Mouse (Mus musculus) kidney, adult 18-20 months (tissue): Measurements from ENCODE around the gene Oas3.
A peak's percentile ranks its signal among the peaks of the same experiment; 100 is the strongest.

Source experiments
- DNase-seq: peaks from one replicate; pipeline ENCODE4 v3.0.0; 2021

The Oas3 gene

DNA sequence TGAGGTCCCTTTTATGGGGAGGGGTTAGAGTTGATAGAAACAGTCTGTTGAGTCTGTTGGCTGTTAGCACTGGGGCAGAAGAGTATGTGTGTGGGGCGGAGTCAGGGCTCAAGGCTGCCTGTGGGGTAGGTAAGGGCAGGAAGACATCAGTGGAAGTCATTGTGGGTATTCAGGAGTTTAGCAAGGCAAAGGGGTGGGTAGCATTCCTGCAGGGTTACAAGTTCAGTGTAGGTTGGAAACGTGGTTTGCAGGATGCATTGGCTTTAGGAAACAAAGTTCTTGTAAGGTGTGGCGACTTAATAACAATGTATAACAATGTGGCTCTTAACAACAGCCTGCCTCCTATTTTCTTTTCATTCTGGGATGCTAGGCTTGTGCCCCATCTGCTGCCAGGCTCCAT lies 26.3 kb downstream of the Oas3 start:
- DNase-seq, result no peak

- DNase-seq, result no peak
Measured at GRCm38 (mm10) chr5:120749688-120750087, 27.8 kb downstream of the Oas3 start, which contains the start of gene Oas2. Gene Oas2 (minus strand): TSS chr5:120749853.

GRCm38 (mm10) chr5:120746451-120746850 lies 31.0 kb downstream of the Oas3 start:
- DNase-seq, result peak; percentile 17

GRCm38 (mm10) chr5:120742125-120742524 lies 35.3 kb downstream of the Oas3 start:
- peak; percentile 29 for DNase-seq

DNA sequence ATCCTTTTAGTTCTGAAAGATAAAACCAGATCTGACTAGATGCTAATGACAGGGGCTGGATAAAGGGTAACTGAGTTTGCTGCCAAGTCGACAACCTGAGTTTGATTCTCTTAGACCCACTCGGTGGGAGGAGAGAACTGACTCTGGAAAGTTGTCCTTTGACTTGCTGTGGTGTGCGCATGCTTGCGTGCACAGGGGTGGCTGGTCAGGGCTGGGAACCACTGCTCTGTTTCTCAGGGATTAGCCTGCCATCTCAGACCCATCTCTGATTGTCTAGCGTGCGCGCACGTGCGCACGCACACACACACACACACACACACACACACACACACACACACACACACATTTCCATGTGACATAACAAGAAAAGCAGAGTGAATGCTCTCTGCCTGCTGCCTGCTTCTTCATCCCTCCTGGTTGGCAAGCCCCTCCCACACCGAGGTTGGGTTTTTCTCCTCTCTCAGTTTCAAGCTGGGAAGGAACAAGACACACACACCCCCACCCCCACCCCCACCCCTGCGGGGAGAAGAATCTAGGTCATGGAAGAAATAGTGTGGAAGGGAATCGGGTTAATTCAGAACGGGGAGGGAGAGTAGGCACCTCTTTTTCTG lies 43.0 kb downstream of the Oas3 start:
- no peak for DNase-seq

DNA sequence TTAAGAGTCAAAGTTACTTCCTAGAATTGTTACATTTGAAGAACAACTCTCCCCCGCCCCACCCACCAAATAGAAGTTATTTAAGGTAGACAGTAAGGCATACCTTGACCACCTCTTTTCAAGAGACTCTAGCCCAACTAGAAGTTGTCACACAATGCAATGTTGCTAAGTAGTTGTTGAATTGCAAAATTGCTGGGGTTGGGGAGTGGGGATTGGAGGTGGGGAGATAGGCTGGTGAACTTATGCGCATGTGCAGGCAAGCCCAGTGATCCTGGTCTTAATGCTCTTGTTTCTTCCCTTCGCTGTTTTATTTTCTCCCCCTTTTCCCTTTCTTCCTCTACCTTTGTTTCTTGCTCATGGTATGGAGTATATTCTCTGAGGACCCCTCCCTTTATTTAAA lies 43.8 kb downstream of the Oas3 start:
- DNase-seq, result no peak

DNA sequence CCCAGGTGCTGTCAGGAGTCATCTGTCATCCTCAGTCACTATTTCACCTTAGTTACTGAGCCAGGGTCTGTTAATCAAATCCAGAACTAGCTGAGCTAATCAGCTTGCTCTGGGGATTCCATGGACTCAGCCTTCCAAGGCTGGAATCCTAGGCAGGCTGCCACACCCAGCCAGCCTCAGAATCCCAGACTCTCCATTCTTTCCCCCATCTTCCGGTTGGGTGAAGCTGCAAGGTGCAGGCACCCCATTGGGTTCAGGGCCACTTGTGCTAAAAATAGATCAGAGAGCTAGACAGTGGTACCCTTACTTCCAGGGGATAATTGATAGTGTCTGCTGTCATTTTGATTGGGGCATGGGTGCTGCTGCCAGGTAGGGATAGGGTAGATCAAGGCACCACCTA lies 44.7 kb downstream of the Oas3 start:
- DNase-seq, result no peak

GRCm38 (mm10) chr5:120729319-120729718 lies 48.1 kb downstream of the Oas3 start:
- DNase-seq, result no peak

DNA sequence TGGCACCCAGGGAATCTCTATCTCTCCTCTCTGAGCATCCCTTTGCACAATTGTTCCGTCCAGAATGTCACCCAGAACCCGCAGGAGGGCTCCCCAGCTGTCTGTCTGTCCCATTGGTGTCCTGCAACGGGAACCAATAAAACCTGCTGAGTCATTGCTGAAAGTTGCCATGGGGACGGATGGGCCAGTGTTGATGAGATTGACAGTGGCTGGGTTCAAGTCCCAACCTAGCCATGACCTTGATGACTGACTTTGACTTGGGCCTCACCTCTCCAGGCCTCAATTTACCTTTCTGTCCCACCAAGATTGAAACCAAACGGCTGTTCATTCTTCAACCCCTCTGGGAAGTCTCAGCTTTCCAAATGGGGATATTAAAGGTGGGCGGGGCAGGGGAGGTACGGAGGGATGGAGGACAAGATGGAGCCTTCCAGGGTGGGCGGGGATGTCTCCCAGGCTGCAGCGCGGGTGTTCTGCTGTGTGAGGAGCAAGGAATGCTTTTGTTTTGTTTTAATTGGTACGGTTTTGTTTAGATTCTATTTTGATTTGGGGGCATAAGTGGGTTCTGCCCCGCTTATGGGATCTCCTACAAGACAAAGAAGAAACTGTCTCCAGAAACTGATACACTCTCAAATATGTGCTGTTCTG lies 51.5 kb downstream of the Oas3 start:
- DNase-seq, result no peak

DNA sequence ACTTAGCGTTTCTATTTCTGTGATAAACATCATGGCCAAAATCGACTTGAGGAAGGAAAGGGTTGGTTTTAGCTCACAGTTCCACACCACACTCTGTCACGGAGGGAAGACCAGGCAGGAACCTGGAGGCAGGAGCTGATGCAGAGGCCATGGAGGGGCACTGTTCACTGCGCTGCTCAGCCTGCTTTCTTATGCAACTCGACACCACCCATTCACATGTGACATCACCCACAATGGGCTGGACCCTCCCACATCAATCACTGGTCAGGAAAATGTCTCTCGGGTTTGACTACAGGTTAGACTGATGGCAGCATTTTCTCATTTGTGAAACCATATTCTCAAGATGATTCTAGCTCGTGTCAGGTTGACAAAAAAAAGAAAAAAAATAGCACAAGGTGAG lies 56.5 kb downstream of the Oas3 start:
- DNase-seq, result no peak

- DNase-seq, result no peak
Measured at GRCm38 (mm10) chr5:120718600-120719378, 58.7 kb downstream of the Oas3 start.

GRCm38 (mm10) chr5:120717136-120717535 lies 60.3 kb downstream of the Oas3 start:
- no peak for DNase-seq

DNA sequence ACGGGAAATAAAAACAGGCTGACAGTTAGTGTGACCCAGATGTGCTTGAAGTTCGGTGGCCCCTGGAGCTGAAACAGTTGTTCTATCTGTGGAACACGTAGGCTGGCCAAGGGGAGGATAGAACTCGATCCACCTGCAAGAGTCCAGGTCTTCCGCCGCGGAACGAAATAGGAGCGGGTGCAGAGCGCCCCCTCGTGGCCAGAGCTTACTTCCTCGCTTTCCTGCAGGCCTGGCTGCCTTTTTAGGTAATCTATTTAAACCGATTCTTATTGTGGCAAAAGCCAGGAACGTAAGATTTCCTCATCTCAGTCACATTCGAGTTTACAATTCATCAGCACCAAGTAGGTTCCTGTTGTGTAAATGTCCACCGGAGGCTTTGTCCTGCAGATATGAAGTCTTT lies 63.1 kb downstream of the Oas3 start:
- DNase-seq, result peak; percentile 67

DNA sequence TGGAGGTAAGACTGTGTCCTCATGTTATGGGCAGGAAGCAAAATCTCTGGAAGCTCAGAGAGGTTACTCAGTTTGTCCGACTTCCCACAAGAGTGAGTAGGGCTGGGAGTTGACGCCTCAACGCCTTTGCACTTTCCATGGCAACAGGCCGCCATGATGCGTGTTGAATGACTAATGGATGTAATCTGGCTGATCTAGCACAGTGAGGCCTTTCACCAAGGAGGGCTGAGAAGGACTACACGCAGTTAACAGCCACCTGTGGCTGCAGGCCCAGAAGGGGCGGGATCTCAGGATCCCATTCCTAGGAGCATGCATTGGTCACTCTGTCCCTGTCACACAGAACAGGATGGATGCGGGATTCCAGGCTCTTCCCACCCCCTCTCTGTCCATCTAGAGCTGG lies 64.7 kb downstream of the Oas3 start:
- no peak for DNase-seq

- no peak for DNase-seq
Measured at GRCm38 (mm10) chr5:120711827-120712226, 65.6 kb downstream of the Oas3 start, which contains the start of gene Dtx1. Gene Dtx1 (minus strand): TSS chr5:120711927.

GRCm38 (mm10) chr5:120711416-120711815 lies 66.0 kb downstream of the Oas3 start:
- no peak for DNase-seq

DNA sequence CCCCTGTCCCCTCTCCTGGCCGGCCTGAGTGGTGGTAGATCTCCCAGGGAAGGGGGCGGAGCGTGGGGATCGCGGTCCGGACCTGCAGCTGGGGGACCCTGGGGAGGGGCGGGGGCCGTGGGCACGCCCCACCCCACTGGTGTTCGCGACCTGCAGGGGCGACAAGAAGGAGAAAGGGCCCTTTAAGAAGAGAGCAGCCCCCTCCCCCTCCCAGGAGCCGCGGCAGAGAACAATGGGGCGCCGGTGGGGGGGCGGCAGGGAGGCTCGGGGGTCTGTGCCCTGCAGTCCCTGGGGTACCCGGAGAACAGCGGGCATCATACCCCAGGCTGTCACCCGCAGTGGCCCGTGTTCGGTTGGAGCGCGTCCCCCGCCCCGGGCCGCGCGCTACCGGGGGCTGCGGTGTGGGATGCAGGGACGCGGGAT lies 66.6 kb downstream of the Oas3 start:
- no peak for DNase-seq

- DNase-seq, result no peak
Measured at GRCm38 (mm10) chr5:120710161-120710825, 67.2 kb downstream of the Oas3 start.

GRCm38 (mm10) chr5:120706976-120707375 lies 70.5 kb downstream of the Oas3 start:
- no peak for DNase-seq

GRCm38 (mm10) chr5:120706541-120706940 lies 70.9 kb downstream of the Oas3 start:
- DNase-seq, result no peak

GRCm38 (mm10) chr5:120704421-120704820 lies 73.0 kb downstream of the Oas3 start:
- no peak for DNase-seq

DNA sequence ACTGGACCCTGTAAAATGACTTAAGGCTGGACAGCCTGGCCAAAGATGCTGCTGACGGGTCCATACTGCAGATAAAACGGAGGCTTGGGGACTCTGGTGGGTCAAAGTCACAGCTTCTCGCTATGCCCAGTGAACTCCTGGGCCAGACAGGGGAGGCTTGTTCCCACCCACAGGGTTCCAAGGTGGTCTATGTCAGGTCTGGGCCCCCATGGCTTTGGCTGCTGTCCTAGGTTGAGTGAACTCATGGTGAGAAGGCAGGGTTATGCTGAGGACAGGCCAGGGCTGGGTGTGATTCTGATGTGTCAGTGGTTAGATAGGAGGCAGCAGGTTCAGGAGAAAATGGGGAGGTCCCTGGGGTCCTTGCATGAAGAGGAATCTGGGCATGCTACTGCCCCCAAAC lies 73.8 kb downstream of the Oas3 start:
- DNase-seq, result no peak
